Mouse (Mus musculus) heart, embryonic 15.5 days (tissue): Measurements from ENCODE around the gene Igf1. TPM values are rescaled to one million over a fixed set of nuclear protein-coding genes. Genes with fewer than 3 reads are reported as not detected.

Source experiments
- ATAC-seq: fragments of 200-750 bp; cut with Nextera tagmentation; replicated peaks from 2 replicates; pipeline ENCODE4 v1.8.0; 2017; ENCODE audit warnings: low read depth, moderate TSS enrichment; ENCODE audit not compliant: insufficient number of reproducible peaks, insufficient read depth, low FRiP score
- H3K27ac ChIP-seq: fragments of 300-500 bp; sonication (generic); 2 replicates; pipeline ENCODE4 v1.5.1; 2015; ENCODE audit warnings: mild to moderate bottlenecking, inconsistent platforms
- H3K27me3 ChIP-seq: fragments of 300-500 bp; sonication (generic); 2 replicates; pipeline ENCODE4 v1.6.1; 2015; ENCODE audit warnings: inconsistent platforms
- H3K36me3 ChIP-seq: fragments of 300-500 bp; sonication (generic); 2 replicates; pipeline ENCODE4 v1.6.1; 2015; ENCODE audit warnings: mild to moderate bottlenecking, inconsistent platforms
- H3K4me1 ChIP-seq: fragments of 300-500 bp; sonication (generic); replicated peaks from 2 replicates; pipeline ENCODE4 v1.6.1; 2015; ENCODE audit warnings: inconsistent platforms
- H3K4me2 ChIP-seq: fragments of 300-500 bp; sonication (generic); 2 replicates; pipeline ENCODE4 v1.6.1; 2015; ENCODE audit warnings: inconsistent platforms, mild to moderate bottlenecking, moderate library complexity
- H3K4me3 ChIP-seq: fragments of 300-500 bp; sonication (generic); 2 replicates; pipeline ENCODE4 v1.5.1; 2015; ENCODE audit warnings: mild to moderate bottlenecking, inconsistent platforms
- H3K9ac ChIP-seq: fragments of 300-500 bp; sonication (generic); 2 replicates; pipeline ENCODE4 v1.6.1; 2015; ENCODE audit warnings: mild to moderate bottlenecking, inconsistent platforms
- H3K9me3 ChIP-seq: fragments of 300-500 bp; sonication (generic); replicated peaks from 2 replicates; pipeline ENCODE4 v1.6.1; 2016; ENCODE audit warnings: inconsistent platforms
- WGBS: fragments of 180-500 bp; shearing (Covaris S2); methylation state at CpG from one replicate; pipeline ENCODE4 v1.1.7; 2015; ENCODE audit warnings: mixed read lengths; 5-methylcytosine and 5-hydroxymethylcytosine counted together
- polyA plus RNA-seq: library from polyadenylated mRNA; unstranded; fragments of >200 nt; fragmentation: Nextera tagmentation; extraction: Ambion mirVana; gene quantifications from 2 replicates; pipeline ENCODE4 v1.2.1, GENCODE M21; 2015

Igf1 gene
- polyA plus RNA-seq: 35.2 and 48.0 TPM in 2 replicates

- peaks cover 49% of the 10 kb centered on the region for H3K4me1 ChIP-seq
These were observed at the start of gene Igf1 for GRCm38 (mm10) chr10:87858013-87858806. Igf1 (plus strand) TSS chr10:87858265.

DNA sequence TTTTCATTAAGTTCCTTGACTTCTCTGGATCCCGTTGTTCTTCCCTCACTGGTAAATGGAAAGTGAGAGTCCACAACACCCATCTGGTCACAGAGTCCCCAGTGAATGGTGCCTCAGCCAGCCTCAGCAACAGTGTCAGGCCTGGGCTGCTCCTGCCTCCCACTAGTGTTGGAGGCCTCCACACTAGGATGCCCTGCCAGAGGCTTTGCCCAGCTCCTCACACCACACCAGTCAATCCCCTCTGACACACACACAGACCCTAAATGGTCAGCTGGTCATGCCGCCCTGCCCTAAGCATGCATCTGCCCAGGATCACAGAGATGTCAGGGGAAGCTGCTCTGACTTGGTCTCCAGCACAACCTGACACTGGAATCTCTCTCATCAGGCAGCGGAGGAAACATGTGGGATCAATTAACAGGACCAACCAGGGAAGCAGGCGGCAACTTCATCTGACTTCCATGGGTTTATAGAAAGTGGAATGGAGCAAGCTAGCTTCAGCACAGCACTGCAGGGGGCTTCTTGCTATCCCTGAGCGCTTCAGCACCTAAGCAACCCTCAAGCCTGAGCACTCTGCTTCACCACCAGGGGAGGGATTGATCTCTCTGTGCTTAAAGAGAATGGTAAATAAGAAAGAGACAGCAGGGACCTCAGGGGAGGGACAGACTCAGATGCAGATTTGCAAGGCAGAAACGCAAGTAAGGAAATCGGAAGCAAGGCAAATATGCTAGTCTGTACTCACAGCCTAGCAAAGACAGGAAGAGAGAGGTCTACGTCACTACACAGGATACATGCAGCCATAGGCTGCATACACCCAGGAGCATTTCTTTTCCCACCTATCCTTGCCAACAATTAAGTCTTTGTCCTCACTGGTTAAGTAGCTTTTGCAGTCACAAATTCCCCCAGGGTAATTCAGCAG is 45.6 kb upstream of the Igf1 start:
- H3K36me3 ChIP-seq: no peaks in the 10 kb centered on the region
- H3K9me3 ChIP-seq: no peaks in the 10 kb centered on the region
- H3K4me3 ChIP-seq: no peak overlapping the region
- peaks cover 8% of the 10 kb centered on the region; the same call in 1 of the 2 replicates for H3K4me1 ChIP-seq
- WGBS: 23% methylated on average over 8 of the region's 8 CpGs
- no peak overlapping the region for H3K27ac ChIP-seq
- 0 out of 2 replicates have a peak, but pooled peaks have one; percentile 45 for ATAC-seq
- no peak overlapping the region for H3K9ac ChIP-seq
- H3K4me2 ChIP-seq: peak overlapping the region; percentile 14; the same call in 1 of the 2 replicates
- H3K27me3 ChIP-seq: no peaks in the 10 kb centered on the region

More at GRCm38 (mm10) chr10:87858013-87858806, at the start of gene Igf1:
- Histone ChIP-seq H3K4me2 (peak within 1 kb of the TSS; percentile 69), H3K27me3 (no peaks in the 10 kb centered on the region), H3K4me3 (peak within 1 kb of the TSS; percentile 60), H3K27ac (peak within 1 kb of the TSS; percentile 81), H3K36me3 (no peaks in the 10 kb centered on the region), H3K9me3 (no peaks in the 10 kb centered on the region), H3K9ac (peak within 1 kb of the TSS; percentile 61; the same call in 1 of the 2 replicates)
- no peak for ATAC-seq
- 15% methylated on average over 5 of the region's 5 CpGs for WGBS

DNA sequence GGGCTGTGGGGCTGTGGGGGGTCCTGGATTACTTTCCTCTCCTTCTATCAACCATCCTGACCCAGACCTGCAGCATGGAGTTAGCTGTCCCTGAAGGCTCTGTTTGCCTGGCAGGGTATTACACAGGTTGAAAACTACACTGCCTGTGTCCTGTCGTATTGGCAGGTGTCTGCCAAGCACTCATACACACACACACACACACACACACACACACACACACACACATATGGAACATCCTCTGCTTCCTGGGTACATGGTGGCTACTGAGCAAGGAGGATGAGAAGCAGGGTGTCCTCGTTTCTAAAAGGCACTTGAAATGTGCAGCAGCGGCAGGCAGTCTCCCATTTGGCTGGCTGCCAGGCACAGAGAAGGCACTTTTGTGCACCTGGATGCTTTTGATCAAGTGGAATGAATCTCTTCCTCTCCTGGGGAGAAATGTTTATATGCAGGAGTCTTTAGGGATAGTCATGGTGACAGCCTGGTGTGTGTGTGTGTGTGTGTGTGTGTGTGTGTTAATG is 44.9 kb upstream of the Igf1 start:
- WGBS: 17% methylated on average over 3 of the region's 3 CpGs
- Histone ChIP-seq H3K4me3 (no peak overlapping the region), H3K9me3 (no peaks in the 10 kb centered on the region), H3K27me3 (no peaks in the 10 kb centered on the region), H3K36me3 (no peaks in the 10 kb centered on the region), H3K4me2 (peak overlapping the region; percentile 14; the same call in 1 of the 2 replicates), H3K27ac (no peak overlapping the region), H3K9ac (no peak overlapping the region), H3K4me1 (peaks cover 8% of the 10 kb centered on the region; the same call in 1 of the 2 replicates)
- no peak for ATAC-seq

- no peak for ATAC-seq
- WGBS: 78% methylated on average over 4 of the region's 4 CpGs
- no peaks in the 10 kb centered on the region for H3K27me3 ChIP-seq
- H3K4me2 ChIP-seq: no peak overlapping the region
- no peak overlapping the region for H3K9ac ChIP-seq
- H3K9me3 ChIP-seq: no peaks in the 10 kb centered on the region
- no peak overlapping the region for H3K4me3 ChIP-seq
- peaks cover 8% of the 10 kb centered on the region; the same call in 1 of the 2 replicates for H3K4me1 ChIP-seq
- H3K36me3 ChIP-seq: no peaks in the 10 kb centered on the region
- no peak overlapping the region for H3K27ac ChIP-seq
These were observed 41.2 kb upstream of the Igf1 start for GRCm38 (mm10) chr10:87816861-87817260.

DNA sequence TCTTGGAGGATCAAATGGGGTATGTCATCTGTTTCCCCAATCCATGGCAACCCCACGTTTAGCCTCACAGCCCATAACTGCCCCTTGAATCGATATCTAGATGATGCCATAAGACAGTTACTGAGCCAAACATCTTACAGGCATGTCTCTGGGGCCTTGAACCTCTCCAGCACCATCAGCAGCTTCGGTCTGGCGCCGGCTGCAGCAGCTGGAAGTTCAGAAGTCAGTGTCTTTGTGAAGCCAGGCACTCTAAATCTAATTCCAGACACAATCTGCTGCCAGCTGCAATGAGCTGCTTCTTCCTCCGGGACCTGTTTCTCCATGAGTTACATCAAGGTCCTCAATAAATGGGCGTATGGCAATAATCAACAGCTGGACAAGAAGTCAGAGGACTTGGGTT is 40.3 kb upstream of the Igf1 start:
- H3K27me3 ChIP-seq: no peaks in the 10 kb centered on the region
- H3K4me2 ChIP-seq: no peak overlapping the region
- no peak overlapping the region for H3K27ac ChIP-seq
- 72% methylated on average over 7 of the region's 7 CpGs for WGBS
- no peak for ATAC-seq
- no peak overlapping the region for H3K9ac ChIP-seq
- no peaks in the 10 kb centered on the region for H3K9me3 ChIP-seq
- no peak overlapping the region for H3K4me3 ChIP-seq
- no peaks in the 10 kb centered on the region for H3K36me3 ChIP-seq
- peaks cover 5% of the 10 kb centered on the region; the same call in 1 of the 2 replicates for H3K4me1 ChIP-seq

GRCm38 (mm10) chr10:87821906-87822305 is 36.2 kb upstream of the Igf1 start:
- Histone ChIP-seq H3K4me2 (no peak overlapping the region), H3K4me1 (no peaks in the 10 kb centered on the region), H3K9me3 (no peaks in the 10 kb centered on the region), H3K36me3 (no peaks in the 10 kb centered on the region), H3K27me3 (no peaks in the 10 kb centered on the region), H3K4me3 (no peak overlapping the region), H3K9ac (no peak overlapping the region), H3K27ac (no peak overlapping the region)
- ATAC-seq: no peak
- WGBS: 56% methylated on average over 10 of the region's 10 CpGs

- Histone ChIP-seq H3K4me2 (no peak overlapping the region), H3K27ac (no peak overlapping the region), H3K27me3 (no peaks in the 10 kb centered on the region), H3K4me3 (no peak overlapping the region), H3K9me3 (no peaks in the 10 kb centered on the region), H3K4me1 (no peaks in the 10 kb centered on the region), H3K36me3 (no peaks in the 10 kb centered on the region), H3K9ac (no peak overlapping the region)
- WGBS: 77% methylated on average over 2 of the region's 2 CpGs
- no peak for ATAC-seq
These were observed 28.1 kb upstream of the Igf1 start for GRCm38 (mm10) chr10:87830012-87830411.

DNA sequence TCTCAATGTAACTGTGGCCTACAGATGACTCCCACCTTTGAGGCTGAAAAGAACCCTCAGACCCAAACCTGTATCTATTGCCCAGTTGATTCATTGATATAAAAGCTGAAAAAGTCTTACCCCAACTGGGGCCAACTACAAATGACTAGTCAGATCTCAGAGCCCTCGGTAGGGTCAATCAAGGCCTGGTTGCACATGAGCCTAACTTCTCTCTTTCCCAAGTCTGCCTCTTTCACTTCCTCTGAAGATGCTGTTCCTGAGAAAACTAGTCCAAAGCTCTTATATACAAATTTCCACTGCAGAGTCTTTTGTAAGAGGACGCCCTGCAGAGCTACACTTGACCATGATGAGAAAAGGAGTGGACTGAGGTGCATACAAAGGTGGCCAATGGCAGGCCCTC is 27.4 kb upstream of the Igf1 start:
- Histone ChIP-seq H3K9me3 (no peaks in the 10 kb centered on the region), H3K27me3 (no peaks in the 10 kb centered on the region), H3K36me3 (no peaks in the 10 kb centered on the region), H3K4me1 (no peaks in the 10 kb centered on the region), H3K4me3 (no peak overlapping the region), H3K4me2 (no peak overlapping the region), H3K9ac (no peak overlapping the region), H3K27ac (no peak overlapping the region)
- WGBS: 80% methylated on average over 2 of the region's 2 CpGs
- no peak for ATAC-seq

DNA sequence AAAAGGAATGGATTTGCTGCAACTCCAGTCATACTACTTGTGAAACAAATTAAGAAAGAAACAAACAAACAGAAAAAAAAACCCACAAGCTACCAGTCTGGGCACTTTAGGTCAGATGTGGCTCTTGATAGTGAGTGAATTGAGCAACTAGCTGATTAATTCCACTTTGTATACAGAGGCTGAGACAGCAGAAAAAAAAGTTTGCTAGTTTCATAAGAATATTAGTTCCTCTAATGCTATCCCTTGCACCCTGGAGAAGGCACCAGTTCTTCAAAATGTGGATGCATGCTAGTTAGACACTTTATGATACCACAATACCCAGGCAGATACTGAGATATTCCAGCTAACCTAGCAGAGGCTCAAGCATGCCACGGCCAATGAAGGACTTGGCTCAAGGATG is 26.0 kb upstream of the Igf1 start:
- H3K9me3 ChIP-seq: no peaks in the 10 kb centered on the region
- no peak overlapping the region for H3K4me3 ChIP-seq
- WGBS: 85% methylated on average over 1 of the region's 1 CpGs
- no peak overlapping the region for H3K4me2 ChIP-seq
- H3K27ac ChIP-seq: no peak overlapping the region
- no peaks in the 10 kb centered on the region for H3K4me1 ChIP-seq
- H3K36me3 ChIP-seq: no peaks in the 10 kb centered on the region
- no peaks in the 10 kb centered on the region for H3K27me3 ChIP-seq
- ATAC-seq: no peak
- no peak overlapping the region for H3K9ac ChIP-seq

GRCm38 (mm10) chr10:87839454-87839853 is 18.6 kb upstream of the Igf1 start:
- Histone ChIP-seq H3K36me3 (no peaks in the 10 kb centered on the region), H3K4me3 (no peak overlapping the region), H3K4me2 (no peak overlapping the region), H3K9me3 (no peaks in the 10 kb centered on the region), H3K4me1 (no peaks in the 10 kb centered on the region), H3K27me3 (no peaks in the 10 kb centered on the region), H3K27ac (no peak overlapping the region), H3K9ac (no peak overlapping the region)
- no peak for ATAC-seq
- 75% methylated on average over 1 of the region's 1 CpGs for WGBS

GRCm38 (mm10) chr10:87842501-87842900 is 15.6 kb upstream of the Igf1 start:
- Histone ChIP-seq H3K27ac (no peak overlapping the region), H3K4me3 (no peak overlapping the region), H3K9me3 (no peaks in the 10 kb centered on the region), H3K4me1 (no peaks in the 10 kb centered on the region; the same call in 1 of the 2 replicates), H3K27me3 (no peaks in the 10 kb centered on the region), H3K36me3 (no peaks in the 10 kb centered on the region), H3K4me2 (no peak overlapping the region), H3K9ac (no peak overlapping the region)
- whole genome bisulfite sequencing: 74% methylated on average over 4 of the region's 4 CpGs
- ATAC-seq: no peak
